Mouse (Mus musculus): Measurements from ENCODE around the gene Speer4f1. TPM values are rescaled to one million over a fixed set of nuclear protein-coding genes. Genes with fewer than 3 reads are reported as not detected.
"Not testable (repeated sequence)": the region's sequence is repeated elsewhere in the genome, so short reads cannot be mapped to it uniquely, and the experiment has no call there.

Speer4f1 gene
- not detected in 2 replicates for polyA plus RNA-seq (2014; fragmentation: Nextera tagmentation; extraction: Ambion mirVana)

DNA sequence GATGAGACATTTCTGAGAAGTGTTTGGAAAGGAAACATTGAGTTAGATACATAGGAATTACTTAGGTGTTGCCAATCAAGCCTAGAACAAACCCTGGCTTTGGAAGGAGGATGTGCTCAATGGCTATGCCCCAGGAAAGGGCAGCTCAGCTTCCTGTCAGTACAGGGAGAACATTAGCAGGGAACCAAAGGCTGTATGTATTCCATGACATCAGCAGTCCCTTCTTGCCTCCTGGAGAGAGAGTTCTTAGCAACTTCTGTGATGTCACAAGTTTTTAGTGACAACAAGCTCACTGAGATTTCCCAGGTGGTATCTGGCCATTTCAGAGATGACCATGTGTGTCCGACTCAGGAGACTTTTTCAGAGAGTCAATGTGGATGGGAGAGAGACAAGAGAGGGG, at the start of gene Speer4f1:
Gene Speer4f1, plus strand, starts transcription at position 301 of the 400 bp plus-strand sequence.
- WGBS, result 89% methylated on average over 1 of the region's 1 CpGs
- H3K36me3 ChIP-seq (ENCODE audit: control insufficient read depth, insufficient read depth, low read length); H3K9ac ChIP-seq (replicated peaks; ENCODE audit: low read depth, low read length); H3K4me2 ChIP-seq (ENCODE audit: low read depth, low read length); H3K27me3 ChIP-seq (ENCODE audit: control insufficient read depth, insufficient read depth, low read length); ATAC-seq (ENCODE audit: low read depth); H3K4me3 ChIP-seq (ENCODE audit: low read depth, low read length); H3K4me1 ChIP-seq (ENCODE audit: control insufficient read depth, insufficient read depth, low read length); H3K9me3 ChIP-seq (ENCODE audit: control insufficient read depth, low read length); H3K27ac ChIP-seq (ENCODE audit: low read depth, low read length): not testable (repeated sequence)

DNA sequence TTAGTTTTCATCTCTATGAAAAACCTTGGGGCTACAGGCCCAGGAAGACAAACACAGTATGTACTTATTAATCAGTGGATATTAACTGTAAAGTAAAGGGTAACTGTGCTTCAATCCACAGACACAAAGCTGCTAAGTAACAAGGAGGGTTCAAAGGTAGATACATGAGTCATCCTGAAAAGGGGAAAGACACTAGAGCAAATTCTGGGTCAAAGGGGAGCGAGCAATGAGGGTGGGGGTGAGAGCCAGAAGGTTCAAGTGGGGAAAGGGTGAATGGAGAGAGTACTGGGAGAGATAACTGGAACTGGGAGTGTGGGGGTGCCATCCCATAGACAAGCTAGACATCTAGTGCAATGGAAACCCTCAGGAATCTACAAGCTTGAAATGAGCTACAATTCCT, 49.0 kb upstream of the Speer4f1 start:
- Histone ChIP-seq H3K9ac (replicated peaks; ENCODE audit: low read depth, low read length) (no peak overlapping the region), H3K4me1 (ENCODE audit: control insufficient read depth, insufficient read depth, low read length) (no peaks in the 10 kb centered on the region), H3K4me2 (ENCODE audit: low read depth, low read length) (no peak overlapping the region), H3K27ac (ENCODE audit: low read depth, low read length) (no peak overlapping the region), H3K36me3 (ENCODE audit: control insufficient read depth, insufficient read depth, low read length) (no peaks in the 10 kb centered on the region), H3K9me3 (ENCODE audit: control insufficient read depth, low read length) (no peaks in the 10 kb centered on the region), H3K27me3 (ENCODE audit: control insufficient read depth, insufficient read depth, low read length) (no peaks in the 10 kb centered on the region), H3K4me3 (ENCODE audit: low read depth, low read length) (no peak overlapping the region)
- 83% methylated on average over 1 of the region's 1 CpGs for WGBS
- ATAC-seq (ENCODE audit: low read depth), result no peak

DNA sequence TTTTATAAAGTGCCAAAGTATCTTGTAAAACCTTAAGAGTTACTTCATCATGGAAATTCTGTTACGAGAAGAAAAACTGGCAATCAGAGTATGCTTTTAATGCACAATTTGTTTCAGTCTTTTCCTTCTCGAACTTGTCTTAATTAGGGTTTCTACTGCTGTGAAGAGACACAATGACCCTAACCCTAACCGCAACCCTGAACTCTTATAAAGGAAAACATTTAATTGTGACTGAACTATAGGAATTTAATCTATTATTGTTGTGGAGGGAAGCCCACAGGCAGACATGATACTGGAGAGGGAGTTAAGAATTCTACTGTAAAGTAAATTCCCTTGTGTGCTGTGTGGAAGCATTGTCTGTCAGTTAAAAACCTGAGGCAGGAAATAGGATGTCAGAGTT, 41.2 kb upstream of the Speer4f1 start:
- H3K9ac ChIP-seq (replicated peaks; ENCODE audit: low read depth, low read length), result no peak overlapping the region

DNA sequence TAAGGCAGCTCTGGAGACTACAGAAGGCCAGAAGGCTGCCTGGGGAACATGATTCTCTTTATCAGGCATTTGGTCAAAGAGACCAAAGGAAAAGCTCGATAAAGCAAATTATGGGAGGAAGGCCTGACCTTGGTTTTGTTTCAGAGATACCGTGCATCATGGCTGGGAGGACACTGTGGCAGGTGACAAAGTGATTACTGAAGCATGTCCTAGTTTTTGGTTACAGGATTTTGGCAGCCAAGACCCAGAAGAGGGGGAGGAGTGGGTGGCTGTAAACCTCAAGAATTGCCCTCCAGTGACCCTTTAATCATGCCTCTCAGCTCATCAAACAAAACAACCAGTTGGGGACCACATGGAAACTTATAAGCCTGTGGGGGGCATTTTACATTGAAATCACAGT, 39.7 kb upstream of the Speer4f1 start:
- Histone ChIP-seq H3K27ac (ENCODE audit: low read depth, low read length) (no peak overlapping the region), H3K4me3 (ENCODE audit: low read depth, low read length) (no peak overlapping the region), H3K27me3 (ENCODE audit: control insufficient read depth, insufficient read depth, low read length) (no peaks in the 10 kb centered on the region), H3K4me1 (ENCODE audit: control insufficient read depth, insufficient read depth, low read length) (no peaks in the 10 kb centered on the region), H3K9ac (replicated peaks; ENCODE audit: low read depth, low read length) (no peak overlapping the region), H3K9me3 (ENCODE audit: control insufficient read depth, low read length) (no peaks in the 10 kb centered on the region), H3K4me2 (ENCODE audit: low read depth, low read length) (no peak overlapping the region), H3K36me3 (ENCODE audit: control insufficient read depth, insufficient read depth, low read length) (no peaks in the 10 kb centered on the region)
- peak; percentile 28; the same call in 1 of the 2 replicates for ATAC-seq (ENCODE audit: low read depth)
- 3% methylated on average over 2 of the region's 2 CpGs for WGBS

More for the DNA sequence above, 41.2 kb upstream of the Speer4f1 start:
- Histone ChIP-seq H3K27ac (ENCODE audit: low read depth, low read length) (no peak overlapping the region), H3K27me3 (ENCODE audit: control insufficient read depth, insufficient read depth, low read length) (no peaks in the 10 kb centered on the region), H3K4me2 (ENCODE audit: low read depth, low read length) (no peak overlapping the region), H3K36me3 (ENCODE audit: control insufficient read depth, insufficient read depth, low read length) (no peaks in the 10 kb centered on the region), H3K4me1 (ENCODE audit: control insufficient read depth, insufficient read depth, low read length) (no peaks in the 10 kb centered on the region), H3K4me3 (ENCODE audit: low read depth, low read length) (no peak overlapping the region), H3K9me3 (ENCODE audit: control insufficient read depth, low read length) (no peaks in the 10 kb centered on the region)
- WGBS, result 78% methylated on average over 3 of the region's 3 CpGs
- ATAC-seq (ENCODE audit: low read depth), result no peak

DNA sequence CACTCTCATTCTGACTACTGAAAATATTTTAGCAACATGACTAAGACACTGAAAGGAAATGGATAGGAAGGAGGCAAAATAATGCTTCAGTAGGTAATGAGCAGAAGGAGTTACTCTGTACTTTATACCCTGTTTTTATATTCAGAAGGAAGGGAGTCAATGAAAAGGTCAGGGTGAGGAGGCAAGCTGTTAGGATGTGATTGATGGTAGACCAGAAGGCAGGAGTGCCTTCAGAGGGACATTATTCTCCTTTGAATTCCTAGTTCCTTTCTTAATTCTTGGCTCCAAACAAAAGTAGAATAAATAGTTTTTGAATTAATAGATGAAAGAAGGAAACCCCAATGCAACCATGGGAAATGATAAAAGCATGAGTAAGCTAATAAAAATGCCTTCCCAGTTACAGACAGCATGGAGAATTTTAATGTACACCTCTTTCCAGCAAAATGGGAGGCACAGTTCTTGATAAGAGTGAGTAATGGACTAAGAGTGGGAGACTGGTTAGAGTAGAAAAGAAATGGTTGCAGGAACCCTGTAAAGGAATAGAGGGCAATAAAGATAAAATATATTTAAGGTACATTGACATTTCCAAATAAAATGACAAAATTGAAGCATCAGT, 36.3 kb upstream of the Speer4f1 start:
- H3K27me3 ChIP-seq (ENCODE audit: control insufficient read depth, insufficient read depth, low read length), result no peaks in the 10 kb centered on the region
- H3K4me2 ChIP-seq (ENCODE audit: low read depth, low read length), result no peak overlapping the region
- H3K4me1 ChIP-seq (ENCODE audit: control insufficient read depth, insufficient read depth, low read length), result no peaks in the 10 kb centered on the region
- H3K36me3 ChIP-seq (ENCODE audit: control insufficient read depth, insufficient read depth, low read length), result no peaks in the 10 kb centered on the region
- H3K4me3 ChIP-seq (ENCODE audit: low read depth, low read length), result no peak overlapping the region
- no peak for ATAC-seq (ENCODE audit: low read depth)
- no peak overlapping the region for H3K27ac ChIP-seq (ENCODE audit: low read depth, low read length)
- no peaks in the 10 kb centered on the region for H3K9me3 ChIP-seq (ENCODE audit: control insufficient read depth, low read length)
- no peak overlapping the region for H3K9ac ChIP-seq (replicated peaks; ENCODE audit: low read depth, low read length)

DNA sequence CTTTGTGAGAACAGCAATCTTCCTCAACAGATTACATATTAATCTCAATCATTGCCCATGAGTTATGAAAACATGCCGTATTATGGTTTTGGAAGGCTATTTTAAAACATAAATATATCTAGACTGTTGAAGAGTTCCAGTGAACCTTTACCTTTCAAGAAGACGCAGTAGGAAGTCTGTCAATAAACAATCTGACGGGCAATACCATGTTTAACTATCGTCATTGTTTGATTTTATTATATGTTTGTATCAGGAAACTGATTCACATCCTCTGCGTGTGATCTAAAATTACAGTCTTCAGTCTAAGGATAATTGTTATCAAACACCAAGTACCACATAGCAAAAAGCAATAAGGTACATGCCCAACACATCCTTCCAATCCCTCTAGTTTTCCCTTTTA, 21.8 kb upstream of the Speer4f1 start:
- no peak overlapping the region for H3K9ac ChIP-seq (replicated peaks; ENCODE audit: low read depth, low read length)
- no peak overlapping the region for H3K4me2 ChIP-seq (ENCODE audit: low read depth, low read length)
- H3K9me3 ChIP-seq (ENCODE audit: control insufficient read depth, low read length), result no peaks in the 10 kb centered on the region
- no peaks in the 10 kb centered on the region for H3K4me1 ChIP-seq (ENCODE audit: control insufficient read depth, insufficient read depth, low read length)
- H3K36me3 ChIP-seq (ENCODE audit: control insufficient read depth, insufficient read depth, low read length), result no peaks in the 10 kb centered on the region
- WGBS, result 85% methylated on average over 5 of the region's 5 CpGs
- no peaks in the 10 kb centered on the region for H3K27me3 ChIP-seq (ENCODE audit: control insufficient read depth, insufficient read depth, low read length)
- ATAC-seq (ENCODE audit: low read depth), result no peak
- H3K4me3 ChIP-seq (ENCODE audit: low read depth, low read length), result no peak overlapping the region
- no peak overlapping the region for H3K27ac ChIP-seq (ENCODE audit: low read depth, low read length)

DNA sequence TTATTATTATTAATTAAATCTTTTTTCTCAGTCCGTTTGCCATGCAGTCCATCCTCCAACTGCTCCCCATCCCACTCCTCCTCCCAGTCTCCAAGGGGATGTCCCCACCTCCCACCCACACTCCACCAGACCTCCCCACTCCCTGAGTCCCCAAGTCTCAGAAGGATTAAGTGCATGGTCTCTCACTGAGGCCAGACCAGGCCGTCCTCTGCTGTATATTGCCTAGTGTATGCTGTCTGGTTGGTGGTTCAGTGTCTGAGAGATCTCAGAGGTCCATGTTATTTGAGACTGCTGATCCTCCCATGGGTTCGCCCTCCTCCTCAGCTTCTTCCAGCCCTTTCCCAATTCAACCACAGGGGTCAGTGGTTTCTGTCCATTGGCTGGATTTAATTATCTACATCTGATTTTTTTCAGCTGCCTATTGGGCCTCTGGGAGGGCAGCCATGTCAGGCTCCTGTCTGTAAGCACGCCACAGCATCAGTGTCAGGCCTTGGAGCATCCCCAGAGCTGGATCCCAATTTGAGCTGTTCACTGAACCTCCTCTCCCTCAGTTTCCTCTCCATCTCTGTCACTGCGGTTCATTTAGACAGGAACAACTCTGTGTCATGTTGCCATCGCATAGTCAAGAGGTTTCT, 20.8 kb upstream of the Speer4f1 start:
- 85% methylated on average over 6 of the region's 6 CpGs for WGBS
- no peaks in the 10 kb centered on the region for H3K9me3 ChIP-seq (ENCODE audit: control insufficient read depth, low read length)
- no peak for ATAC-seq (ENCODE audit: low read depth)

DNA sequence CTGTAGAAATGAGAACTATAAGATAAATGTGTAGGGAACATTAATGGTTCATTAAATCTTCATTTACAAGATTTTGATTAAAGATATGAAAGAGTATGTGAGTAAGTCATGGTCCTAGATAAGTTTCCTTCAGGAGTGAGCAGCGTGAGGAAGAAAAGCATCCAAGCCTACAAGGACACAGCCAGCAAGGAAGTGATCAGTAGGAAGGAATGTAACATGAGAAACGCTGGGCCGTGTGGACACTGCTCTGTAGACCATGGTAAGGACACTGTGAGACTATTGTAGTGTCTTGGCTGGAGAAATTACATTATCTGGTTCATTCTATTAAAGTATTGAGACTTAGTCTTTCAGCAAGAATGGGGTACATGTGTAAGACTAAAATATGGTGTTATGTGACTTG, 19.2 kb upstream of the Speer4f1 start:
- Histone ChIP-seq H3K27me3 (ENCODE audit: control insufficient read depth, insufficient read depth, low read length) (no peaks in the 10 kb centered on the region), H3K4me2 (ENCODE audit: low read depth, low read length) (no peak overlapping the region), H3K4me3 (ENCODE audit: low read depth, low read length) (no peak overlapping the region), H3K9ac (replicated peaks; ENCODE audit: low read depth, low read length) (no peak overlapping the region), H3K36me3 (ENCODE audit: control insufficient read depth, insufficient read depth, low read length) (no peaks in the 10 kb centered on the region), H3K27ac (ENCODE audit: low read depth, low read length) (no peak overlapping the region), H3K9me3 (ENCODE audit: control insufficient read depth, low read length) (no peaks in the 10 kb centered on the region), H3K4me1 (ENCODE audit: control insufficient read depth, insufficient read depth, low read length) (no peaks in the 10 kb centered on the region)
- no peak for ATAC-seq (ENCODE audit: low read depth)
- WGBS, result 82% methylated on average over 3 of the region's 3 CpGs

More for the DNA sequence above, 20.8 kb upstream of the Speer4f1 start:
- Histone ChIP-seq H3K4me1 (ENCODE audit: control insufficient read depth, insufficient read depth, low read length) (no peaks in the 10 kb centered on the region), H3K27ac (ENCODE audit: low read depth, low read length) (no peak overlapping the region), H3K27me3 (ENCODE audit: control insufficient read depth, insufficient read depth, low read length) (no peaks in the 10 kb centered on the region), H3K4me2 (ENCODE audit: low read depth, low read length) (no peak overlapping the region), H3K36me3 (ENCODE audit: control insufficient read depth, insufficient read depth, low read length) (no peaks in the 10 kb centered on the region), H3K9ac (replicated peaks; ENCODE audit: low read depth, low read length) (no peak overlapping the region), H3K4me3 (ENCODE audit: low read depth, low read length) (no peak overlapping the region)

DNA sequence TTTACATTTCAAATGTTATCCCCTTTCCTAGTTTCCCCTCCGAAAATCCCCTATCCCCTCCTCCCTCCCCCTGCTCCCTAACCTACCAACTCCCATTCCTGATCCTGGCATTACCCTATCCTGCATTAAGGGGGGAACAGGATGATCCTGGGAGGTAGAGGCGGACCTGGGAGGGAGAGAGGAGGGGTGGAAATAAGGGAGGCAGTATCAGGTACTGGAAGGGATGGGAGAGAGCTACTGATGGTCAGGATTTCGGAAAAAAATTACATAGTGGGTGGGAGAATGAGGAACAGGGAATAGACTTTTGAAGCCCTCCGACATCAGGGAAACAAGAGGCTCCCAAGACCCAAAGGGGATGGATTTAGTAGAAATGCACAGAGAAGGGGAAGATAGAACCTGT, 7.8 kb upstream of the Speer4f1 start:
- 64% methylated on average over 4 of the region's 4 CpGs for whole genome bisulfite sequencing
- H3K27me3 ChIP-seq (ENCODE audit: control insufficient read depth, insufficient read depth, low read length); H3K4me2 ChIP-seq (ENCODE audit: low read depth, low read length); H3K36me3 ChIP-seq (ENCODE audit: control insufficient read depth, insufficient read depth, low read length); H3K4me3 ChIP-seq (ENCODE audit: low read depth, low read length); H3K9ac ChIP-seq (replicated peaks; ENCODE audit: low read depth, low read length); H3K9me3 ChIP-seq (ENCODE audit: control insufficient read depth, low read length); H3K27ac ChIP-seq (ENCODE audit: low read depth, low read length); H3K4me1 ChIP-seq (ENCODE audit: control insufficient read depth, insufficient read depth, low read length); ATAC-seq (ENCODE audit: low read depth): not testable (repeated sequence)

All from neural tube, embryonic 14.5 days (tissue).